Mouse (Mus musculus): ENCODE data around the gene Trim17. TPM values are rescaled to one million over a fixed set of nuclear protein-coding genes. Genes with fewer than 3 reads are reported as not detected.

The Trim17 gene
- polyA plus RNA-seq, 1 experiment from 2014 or later = 0.14 TPM

- Histone ChIP-seq H3K9me3 (replicated peaks; ENCODE audit: control insufficient read depth, low read length) (no peaks in the 10 kb centered on the region), H3K27me3 (ENCODE audit: control insufficient read depth, insufficient read depth, low read length) (no peaks in the 10 kb centered on the region; the same call in 1 of the 2 replicates), H3K36me3 (replicated peaks; ENCODE audit: control insufficient read depth, insufficient read depth, low read depth, low read length) (no peaks in the 10 kb centered on the region), H3K4me1 (ENCODE audit: control insufficient read depth, insufficient read depth, low read length) (no peaks in the 10 kb centered on the region), H3K9ac (replicated peaks; ENCODE audit: low read length) (no peak overlapping the region), H3K4me3 (ENCODE audit: low read depth, low read length) (no peak overlapping the region), H3K27ac (replicated peaks; ENCODE audit: low read depth, low read length) (no peak overlapping the region), H3K4me2 (ENCODE audit: low read depth, low read length) (no peak overlapping the region)
- no peak for DNase-seq (ENCODE audit: low spot score)
- 69% methylated on average over 7 of the region's 7 CpGs for WGBS
- no peak for ATAC-seq (replicated peaks; ENCODE audit: insufficient number of reproducible peaks, low FRiP score, low TSS enrichment, low read depth)
These were observed 48.0 kb downstream of the Trim17 start for GRCm38 (mm10) chr11:59002327-59003079.

- DNase-seq (ENCODE audit: low spot score) (peak; percentile 42), ATAC-seq (replicated peaks; ENCODE audit: insufficient number of reproducible peaks, low FRiP score, low TSS enrichment, low read depth) (no peak)
- Histone ChIP-seq H3K4me1 (ENCODE audit: control insufficient read depth, insufficient read depth, low read length) (no peaks in the 10 kb centered on the region), H3K9ac (replicated peaks; ENCODE audit: low read length) (no peak overlapping the region), H3K4me3 (ENCODE audit: low read depth, low read length) (no peak overlapping the region), H3K9me3 (replicated peaks; ENCODE audit: control insufficient read depth, low read length) (no peaks in the 10 kb centered on the region), H3K36me3 (replicated peaks; ENCODE audit: control insufficient read depth, insufficient read depth, low read depth, low read length) (no peaks in the 10 kb centered on the region), H3K4me2 (ENCODE audit: low read depth, low read length) (no peak overlapping the region), H3K27me3 (ENCODE audit: control insufficient read depth, insufficient read depth, low read length) (no peaks in the 10 kb centered on the region), H3K27ac (replicated peaks; ENCODE audit: low read depth, low read length) (no peak overlapping the region)
- 45% methylated on average over 9 of the region's 9 CpGs for WGBS
These were observed 60.6 kb downstream of the Trim17 start for GRCm38 (mm10) chr11:59015052-59015451.

Small RNAs within 50 kb of the gene (microRNA-seq; reads per million reads assigned to microRNA genes)
- not detected for gene Gm44313 (ENCODE audit: borderline number of aligned reads)

Other genes with a start within 250 kb of the Trim17 start
- gene Olfr318, start 230.7 kb upstream of the Trim17 start, polyA plus RNA-seq (2014; fragmentation: Nextera tagmentation; extraction: Ambion mirVana) = not detected in 2 replicates
- not detected in 2 replicates for gene Olfr317, start 215.5 kb upstream of the Trim17 start, polyA plus RNA-seq (2014; fragmentation: Nextera tagmentation; extraction: Ambion mirVana)
- gene Olfr316, start 202.0 kb upstream of the Trim17 start, polyA plus RNA-seq (2014; fragmentation: Nextera tagmentation; extraction: Ambion mirVana) = not detected in 2 replicates
- gene Olfr315, start 181.5 kb upstream of the Trim17 start, polyA plus RNA-seq (2014; fragmentation: Nextera tagmentation; extraction: Ambion mirVana) = not detected in 2 replicates
- not detected in 2 replicates for gene Olfr314, start 171.7 kb upstream of the Trim17 start, polyA plus RNA-seq (2014; fragmentation: Nextera tagmentation; extraction: Ambion mirVana)
- gene Fam183b, start 152.7 kb upstream of the Trim17 start, polyA plus RNA-seq (2014; fragmentation: Nextera tagmentation; extraction: Ambion mirVana) = 2.2 and 2.6 TPM in 2 replicates
- not detected in 2 replicates for gene Olfr313, start 139.7 kb upstream of the Trim17 start, polyA plus RNA-seq (2014; fragmentation: Nextera tagmentation; extraction: Ambion mirVana)
- not detected in 2 replicates for gene Olfr312, start 125.4 kb upstream of the Trim17 start, polyA plus RNA-seq (2014; fragmentation: Nextera tagmentation; extraction: Ambion mirVana)
- not detected in 2 replicates for gene Olfr311, start 115.4 kb upstream of the Trim17 start, polyA plus RNA-seq (2014; fragmentation: Nextera tagmentation; extraction: Ambion mirVana)
- gene Gm12258, start 107.5 kb upstream of the Trim17 start, polyA plus RNA-seq (2014; fragmentation: Nextera tagmentation; extraction: Ambion mirVana) = 14.2 and 14.4 TPM in 2 replicates
- 10.4 and 11.2 TPM in 2 replicates for gene 2810021J22Rik, start 87.5 kb upstream of the Trim17 start, polyA plus RNA-seq (2014; fragmentation: Nextera tagmentation; extraction: Ambion mirVana)
- 7.6 and 8.3 TPM in 2 replicates for gene Zfp39, start 50.5 kb upstream of the Trim17 start, polyA plus RNA-seq (2014; fragmentation: Nextera tagmentation; extraction: Ambion mirVana)
- gene Btnl10, start 36.8 kb upstream of the Trim17 start, polyA plus RNA-seq (2014; fragmentation: Nextera tagmentation; extraction: Ambion mirVana) = 0.04 and 0.10 TPM in 2 replicates
- 315 and 331 TPM in 2 replicates for gene Rnf187, start 15.8 kb upstream of the Trim17 start, polyA plus RNA-seq (2014; fragmentation: Nextera tagmentation; extraction: Ambion mirVana)
- 45.1 and 52.2 TPM in 2 replicates for gene Hist3h2ba, start 5.8 kb upstream of the Trim17 start, polyA plus RNA-seq (2014; fragmentation: Nextera tagmentation; extraction: Ambion mirVana)
- gene Hist3h2a, start within 50 bp of the Trim17 start, polyA plus RNA-seq (2014; fragmentation: Nextera tagmentation; extraction: Ambion mirVana) = 33.0 and 35.0 TPM in 2 replicates
- gene Trim11, start 23.4 kb downstream of the Trim17 start, polyA plus RNA-seq (2014; fragmentation: Nextera tagmentation; extraction: Ambion mirVana) = 15.0 and 18.4 TPM in 2 replicates
- 0.04 and 0.62 TPM in 2 replicates for gene Obscn, start 181.7 kb downstream of the Trim17 start, polyA plus RNA-seq (2014; fragmentation: Nextera tagmentation; extraction: Ambion mirVana)
- gene Iba57, start 209.1 kb downstream of the Trim17 start, polyA plus RNA-seq (2014; fragmentation: Nextera tagmentation; extraction: Ambion mirVana) = 1.5 and 2.6 TPM in 2 replicates
- 0.15 TPM in 1 of 2 replicates, not detected in the other for gene Gjc2, start 228.5 kb downstream of the Trim17 start, polyA plus RNA-seq (2014; fragmentation: Nextera tagmentation; extraction: Ambion mirVana)
- 121 and 139 TPM in 2 replicates for gene Guk1, start 237.5 kb downstream of the Trim17 start, polyA plus RNA-seq (2014; fragmentation: Nextera tagmentation; extraction: Ambion mirVana)
- gene Mrpl55, start 247.8 kb downstream of the Trim17 start, polyA plus RNA-seq (2014; fragmentation: Nextera tagmentation; extraction: Ambion mirVana) = 89.8 and 95.2 TPM in 2 replicates